Mouse (Mus musculus) inflammation-experienced regulatory T-cells, adult 6 months (primary cell): ENCODE results near the gene Cdyl. TPM values are rescaled to one million over a fixed set of nuclear protein-coding genes. Genes with fewer than 3 reads are reported as not detected.
A peak's percentile ranks its signal among the peaks of the same experiment; 100 is the strongest.

Experiments used
- ATAC-seq: one replicate; pipeline ENCODE4 v1.8.0; 2017
- polyA plus RNA-seq, 3 experiments: library from polyadenylated mRNA; unstranded; fragments of 100-300 nt; shearing (Covaris generic); gene quantifications; one replicate each; pipeline ENCODE4 v1.2.1; 2017

Cdyl gene
- polyA plus RNA-seq, 3 experiments from 2014 or later = 3.7 to 5.4 (median 4.2) TPM

DNA sequence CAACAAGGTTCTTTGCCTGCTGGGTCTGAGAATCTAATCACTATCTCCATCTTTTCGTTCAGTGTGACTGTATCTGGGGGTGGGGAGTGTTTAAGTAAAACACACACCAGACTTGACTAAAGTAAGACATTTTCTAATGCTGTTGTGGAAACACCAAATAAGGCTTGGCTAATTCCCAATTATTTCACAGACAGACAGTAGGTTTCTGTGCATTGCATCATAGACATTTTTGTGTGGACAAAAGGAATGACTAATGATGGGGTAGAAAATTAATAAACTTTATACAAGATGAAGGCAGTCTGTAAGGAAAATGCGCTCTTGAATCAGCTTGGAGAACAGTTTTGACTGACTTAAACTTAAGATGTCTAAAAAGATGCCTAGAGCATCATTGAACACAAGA lies 100.7 kb downstream of the Cdyl start:
- ATAC-seq = no peak

- ATAC-seq = no peak
These were observed 104.9 kb downstream of the Cdyl start for GRCm38 (mm10) chr13:35764559-35764958.

- no peak for ATAC-seq
These were observed 106.2 kb downstream of the Cdyl start for GRCm38 (mm10) chr13:35765817-35766216.

DNA sequence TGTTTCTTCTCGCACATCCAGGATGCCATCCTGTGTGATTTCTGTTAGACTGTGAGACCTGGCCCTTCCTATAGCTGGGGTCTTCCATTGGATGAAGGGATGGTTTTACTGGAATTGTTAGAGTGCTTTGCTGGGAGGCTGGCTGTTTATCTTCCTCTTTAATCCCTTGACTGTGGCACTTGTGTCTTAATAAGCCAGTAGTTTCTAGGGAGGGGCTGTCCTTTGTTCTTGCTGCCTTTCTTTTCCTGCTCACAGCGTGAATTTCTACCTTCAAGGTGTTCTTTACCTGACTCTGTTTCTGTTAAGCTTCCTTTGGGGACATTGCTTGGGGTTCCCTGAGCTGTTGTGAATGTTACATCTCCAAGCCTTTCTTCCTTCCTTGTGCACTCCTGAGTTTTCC lies 110.0 kb downstream of the Cdyl start:
- ATAC-seq = no peak

DNA sequence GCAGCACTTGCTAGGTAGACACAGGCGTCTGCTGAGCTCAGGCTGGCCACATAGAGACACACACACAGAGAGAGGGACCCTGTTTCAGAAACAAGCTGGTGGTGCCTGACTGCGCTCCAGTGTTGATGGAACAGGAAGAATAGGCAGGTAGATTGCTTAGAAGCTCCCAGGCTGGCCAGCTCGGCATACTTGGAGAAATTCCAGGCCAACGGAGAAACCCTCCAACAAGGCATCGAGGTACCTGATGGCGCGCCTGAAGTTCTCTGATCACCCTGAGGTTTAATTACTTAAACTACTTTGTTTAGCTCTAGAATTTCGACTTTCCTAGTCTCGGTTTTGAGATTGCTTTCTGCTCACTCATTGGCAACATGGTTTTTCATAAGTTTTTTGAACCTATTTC lies 110.8 kb downstream of the Cdyl start:
- no peak for ATAC-seq

DNA sequence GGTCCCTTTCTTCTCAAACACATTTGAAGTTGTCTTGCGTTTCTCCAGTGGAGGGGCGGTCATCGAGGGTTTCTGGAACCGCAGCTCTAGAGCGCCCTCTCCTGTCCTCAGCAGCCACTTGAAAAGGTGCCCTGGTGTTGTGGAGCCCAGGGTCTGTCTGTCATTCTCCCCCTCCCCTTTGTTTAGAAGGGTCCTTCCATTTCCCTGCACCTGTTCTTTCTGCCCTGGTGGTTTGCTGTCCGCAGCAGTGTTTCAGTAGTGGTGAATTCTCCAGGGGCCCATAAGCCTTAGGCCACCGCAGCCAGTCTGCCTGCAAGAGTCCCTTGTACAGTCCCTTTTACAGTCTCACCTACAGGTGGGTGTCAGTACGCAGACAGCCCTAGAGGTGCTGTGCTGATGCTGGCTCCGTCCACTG lies 112.3 kb downstream of the Cdyl start:
- no peak for ATAC-seq

GRCm38 (mm10) chr13:35773763-35774162 lies 114.1 kb downstream of the Cdyl start:
- ATAC-seq = no peak

DNA sequence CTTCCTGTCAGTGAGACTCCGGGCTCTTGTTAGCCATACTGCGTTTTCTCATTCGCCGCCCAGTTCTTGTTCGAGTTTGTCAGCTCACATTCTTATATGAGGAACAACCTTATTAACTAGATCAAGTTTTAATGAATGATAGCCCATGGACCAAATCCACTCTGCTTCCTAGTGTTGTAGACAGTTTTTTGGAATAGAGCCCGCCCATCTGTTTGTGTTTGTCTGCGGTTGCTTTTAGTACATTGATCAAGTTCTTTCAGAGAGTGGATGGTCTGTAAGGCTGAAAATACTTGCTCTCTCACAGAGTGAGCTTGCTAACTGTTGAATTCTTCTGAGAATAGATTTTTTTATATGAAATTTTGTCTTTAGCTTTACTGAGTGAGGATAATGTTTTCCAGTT lies 116.5 kb downstream of the Cdyl start:
- no peak for ATAC-seq

GRCm38 (mm10) chr13:35780714-35781113 lies 121.1 kb downstream of the Cdyl start:
- no peak for ATAC-seq

DNA sequence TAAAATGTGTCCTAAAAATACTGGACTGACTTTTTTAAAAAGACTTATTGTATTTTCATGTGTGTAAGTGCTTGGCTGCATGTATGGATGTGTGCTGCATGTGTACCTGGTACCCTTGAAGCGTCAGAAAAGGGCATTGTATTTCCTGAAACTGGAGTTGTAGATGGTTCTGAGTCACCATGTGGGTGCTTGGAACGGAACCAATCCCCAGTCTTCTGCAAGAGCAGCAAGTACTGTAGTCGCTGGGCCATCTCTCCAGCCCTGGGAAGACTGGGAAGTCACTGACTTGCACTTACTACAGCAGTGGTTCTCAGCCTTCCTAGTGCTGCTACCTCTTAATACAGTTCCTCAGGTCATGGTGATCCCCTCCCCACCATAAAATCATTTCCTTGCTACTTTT lies 122.1 kb downstream of the Cdyl start:
- ATAC-seq = no peak

DNA sequence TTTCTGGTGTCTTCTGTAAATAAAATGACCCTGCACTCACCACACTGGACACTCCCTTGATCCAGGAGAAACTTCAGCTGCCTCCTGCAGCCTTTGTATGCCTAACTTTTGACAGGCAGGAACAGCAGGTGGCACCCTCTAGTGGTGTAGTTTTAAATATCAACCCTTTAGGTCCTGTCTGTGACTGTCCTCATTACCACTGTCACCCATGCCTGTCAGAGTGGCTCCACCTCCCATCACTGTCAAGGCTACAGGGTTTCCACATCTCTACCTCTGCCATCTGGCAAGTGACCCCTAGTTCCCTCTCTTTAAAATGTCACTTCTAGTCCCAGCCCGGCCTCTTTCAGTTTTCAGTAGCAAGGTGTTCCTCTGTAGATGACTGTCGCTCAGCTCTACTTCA lies 123.3 kb downstream of the Cdyl start:
- ATAC-seq = peak; percentile 68

DNA sequence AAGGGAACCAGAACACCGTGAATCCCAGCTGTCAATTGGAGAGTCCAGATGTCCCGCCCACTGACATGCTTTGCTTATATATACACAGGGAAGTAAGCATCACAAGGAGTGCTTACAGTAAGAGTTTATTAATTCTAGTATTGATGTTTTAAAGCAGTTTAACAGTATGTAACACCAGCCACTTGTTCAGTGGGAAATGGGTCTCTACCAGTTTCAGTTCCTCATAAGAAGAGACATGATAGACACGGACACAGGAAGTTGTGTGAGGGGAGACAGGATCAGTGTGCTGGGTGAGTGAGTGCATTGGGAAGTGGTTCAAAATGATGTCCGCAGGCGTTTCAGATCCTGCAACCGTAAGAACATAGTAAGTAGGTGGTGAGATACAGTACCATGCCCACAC lies 123.9 kb downstream of the Cdyl start:
- ATAC-seq = no peak

DNA sequence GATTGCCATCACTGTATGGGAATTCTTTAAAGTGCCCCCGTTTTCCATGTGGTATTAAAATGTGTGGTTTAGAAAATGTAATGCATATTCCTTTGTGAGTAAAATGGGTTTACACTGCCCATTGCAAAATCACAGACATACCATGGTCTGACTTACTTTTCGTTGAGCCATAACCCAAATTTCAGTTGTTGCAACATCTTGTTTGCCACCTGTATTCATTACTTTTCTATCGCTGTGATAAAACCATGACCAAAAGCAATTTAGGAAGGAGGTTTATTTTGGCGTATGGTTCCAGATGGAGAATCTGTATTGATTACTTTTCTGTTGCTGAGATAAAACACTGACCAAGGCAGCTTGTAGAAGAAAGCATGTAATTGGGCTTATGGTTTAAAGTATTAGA lies 124.6 kb downstream of the Cdyl start:
- ATAC-seq = no peak

DNA sequence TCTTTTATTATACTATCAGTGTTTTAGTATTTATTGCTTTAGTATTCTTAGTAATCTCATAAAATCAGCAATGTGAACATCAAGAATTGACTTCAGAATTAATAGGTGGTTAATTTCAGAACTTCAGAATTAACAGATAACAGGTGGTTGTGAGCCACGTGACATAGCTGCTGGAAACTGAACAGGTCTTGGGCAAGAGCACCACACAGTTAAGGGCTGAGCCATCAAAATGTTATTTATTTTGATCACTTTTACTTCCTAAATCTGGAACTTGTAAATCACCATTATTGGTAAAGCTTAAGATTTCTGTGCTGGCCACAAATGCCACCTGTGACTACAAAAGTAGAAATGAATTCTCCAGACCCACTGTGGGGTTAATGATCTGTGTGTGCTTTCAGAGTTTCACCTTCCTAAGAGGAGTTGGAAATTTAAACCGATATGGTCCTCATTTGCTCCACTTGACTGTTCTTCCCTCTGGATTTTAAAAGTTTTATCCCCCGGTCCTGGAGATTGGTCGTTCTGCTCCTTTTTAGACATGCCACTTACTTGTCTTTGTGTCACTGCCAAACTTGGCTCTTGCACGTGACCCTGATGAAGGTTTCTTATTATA lies 125.8 kb downstream of the Cdyl start:
- ATAC-seq = no peak

- no peak for ATAC-seq
These were observed 127.2 kb downstream of the Cdyl start for GRCm38 (mm10) chr13:35786726-35787399.

- no peak for ATAC-seq
These were observed 129.9 kb downstream of the Cdyl start for GRCm38 (mm10) chr13:35789577-35789976.

- no peak for ATAC-seq
These were observed 130.8 kb downstream of the Cdyl start for GRCm38 (mm10) chr13:35790431-35790830.

GRCm38 (mm10) chr13:35794309-35794708 lies 134.7 kb downstream of the Cdyl start:
- ATAC-seq = no peak

GRCm38 (mm10) chr13:35794774-35795173 lies 135.1 kb downstream of the Cdyl start:
- ATAC-seq = no peak

GRCm38 (mm10) chr13:35795887-35796286 lies 136.3 kb downstream of the Cdyl start:
- no peak for ATAC-seq

DNA sequence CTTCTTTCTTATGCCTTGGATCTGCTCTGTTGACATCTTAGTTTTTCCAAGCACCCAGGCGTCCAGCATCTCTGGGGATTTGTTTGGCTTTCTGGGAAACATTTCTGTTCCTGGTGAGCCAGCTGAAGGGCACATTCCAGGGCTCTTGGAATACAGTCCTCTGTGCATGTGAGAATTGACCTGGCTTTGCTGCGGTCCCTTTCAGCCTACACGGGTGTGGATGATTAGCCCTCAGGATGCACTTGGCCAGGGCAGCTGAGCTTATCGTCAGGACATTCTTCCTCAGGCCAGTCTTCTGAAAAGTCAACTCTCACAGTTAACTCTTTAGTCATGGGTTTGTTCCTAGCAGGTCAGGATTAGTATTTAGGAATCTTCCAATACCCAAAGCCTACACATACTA lies 136.7 kb downstream of the Cdyl start:
- no peak for ATAC-seq

- no peak for ATAC-seq
These were observed 138.3 kb downstream of the Cdyl start for GRCm38 (mm10) chr13:35797811-35798522.

- no peak for ATAC-seq
These were observed 139.0 kb downstream of the Cdyl start for GRCm38 (mm10) chr13:35798645-35799044.

DNA sequence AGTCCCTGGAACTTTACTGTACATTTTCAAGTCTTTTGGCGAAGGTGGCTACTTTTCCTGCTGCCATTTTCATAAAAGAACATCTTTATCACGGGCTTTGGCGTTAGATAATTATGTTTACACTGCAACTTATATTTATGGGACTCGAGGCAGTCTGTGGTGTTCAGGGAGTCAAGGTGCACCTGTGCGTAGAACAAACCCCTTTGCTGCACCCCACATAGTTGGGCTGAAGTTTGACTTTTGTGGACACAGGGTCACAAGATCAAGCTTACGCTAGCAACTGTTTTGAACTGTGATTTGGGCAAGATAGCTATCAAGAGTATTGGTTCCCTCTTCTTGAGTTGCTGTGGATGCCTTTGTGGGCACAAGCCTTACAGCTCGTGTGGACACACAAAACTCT lies 140.6 kb downstream of the Cdyl start:
- no peak for ATAC-seq
